Mouse (Mus musculus): ENCODE measurements around the gene Ush2a. TPM values are rescaled to one million over a fixed set of nuclear protein-coding genes. Genes with fewer than 3 reads are reported as not detected.

Ush2a gene
- polyA plus RNA-seq, 1 experiment, result not detected

DNA sequence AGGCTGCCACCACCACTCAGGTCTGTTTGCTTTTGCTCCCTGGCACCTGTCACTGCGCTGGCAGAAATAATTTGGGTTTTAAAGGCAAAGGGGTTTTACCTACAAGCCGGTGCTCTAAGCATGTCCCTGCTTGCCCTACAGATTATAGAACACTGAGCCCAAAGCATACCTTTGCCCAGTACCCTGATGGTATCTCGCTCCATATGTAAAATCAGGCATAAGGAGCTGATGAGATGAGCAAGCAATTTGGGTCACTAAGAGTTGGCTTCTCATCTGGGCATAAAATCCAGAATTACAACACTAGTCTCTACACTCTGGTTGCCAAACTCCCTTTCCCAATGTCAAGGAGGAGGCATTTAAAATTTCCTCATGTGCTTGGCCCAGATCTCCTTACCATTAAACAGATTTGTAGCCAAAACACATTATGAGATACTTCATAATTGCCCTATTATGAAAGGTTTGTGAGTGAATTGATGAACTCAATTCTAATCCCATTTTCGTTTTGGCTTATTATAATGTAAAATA lies 616.8 kb downstream of the Ush2a start:
- TF ChIP-seq POLR2AphosphoS2 (IDR thresholded peaks at IDR 0.05; ENCODE audit: insufficient read length, low read depth) (no peak), USF1 (IDR thresholded peaks at IDR 0.05; ENCODE audit: low read depth) (no peak), REST (IDR thresholded peaks at IDR 0.05; ENCODE audit: insufficient read depth, insufficient read length) (no peak), CEBPB (IDR thresholded peaks at IDR 0.05; ENCODE audit: insufficient read depth, poor library complexity, severe bottlenecking) (no peak), TCF3 (IDR thresholded peaks at IDR 0.05; ENCODE audit: insufficient read length, low read depth) (no peak), TCF12 (IDR thresholded peaks at IDR 0.05; ENCODE audit: insufficient read depth, poor library complexity, severe bottlenecking) (no peak)
- no peak overlapping the region for H3K4me2 ChIP-seq (ENCODE audit: low read depth)
- H3K4me3 ChIP-seq, result no peak overlapping the region
- H3K27me3 ChIP-seq (ENCODE audit: control insufficient read depth, insufficient read depth, insufficient read length), result no peaks in the 10 kb centered on the region
- H3K79me2 ChIP-seq (ENCODE audit: control insufficient read depth, insufficient read depth), result no peaks in the 10 kb centered on the region
- H3K36me3 ChIP-seq (ENCODE audit: control insufficient read depth, insufficient read depth), result no peaks in the 10 kb centered on the region
- no peak overlapping the region for H3ac ChIP-seq (ENCODE audit: control insufficient read depth, insufficient read length)

- Histone ChIP-seq H3K27me3 (ENCODE audit: control insufficient read depth, insufficient read depth, insufficient read length) (no peaks in the 10 kb centered on the region), H3K79me2 (ENCODE audit: control insufficient read depth, insufficient read depth) (no peaks in the 10 kb centered on the region), H3K4me3 (no peak overlapping the region), H3K36me3 (ENCODE audit: control insufficient read depth, insufficient read depth) (no peaks in the 10 kb centered on the region), H3K4me2 (ENCODE audit: low read depth) (no peak overlapping the region), H3ac (ENCODE audit: control insufficient read depth, insufficient read length) (no peak overlapping the region)
- no peak for TF ChIP-seq E2F4 (IDR thresholded peaks at IDR 0.05; ENCODE audit: insufficient read depth)
- TF ChIP-seq MYOG (IDR thresholded peaks at IDR 0.05; ENCODE audit: control insufficient read depth in 1 of 3, insufficient read depth in 1 of 3, insufficient read length in 2 of 3, low read depth in 2 of 3), result no peak
- no peak for TF ChIP-seq USF1 (IDR thresholded peaks at IDR 0.05; ENCODE audit: low read depth)
- TF ChIP-seq TCF3 (IDR thresholded peaks at IDR 0.05; ENCODE audit: insufficient read length, low read depth), result no peak
- no peak for TF ChIP-seq POLR2A (IDR thresholded peaks at IDR 0.05; ENCODE audit: insufficient read length, low read depth)
- no peak for TF ChIP-seq MAX (IDR thresholded peaks at IDR 0.05; ENCODE audit: low read depth)
- TF ChIP-seq REST (IDR thresholded peaks at IDR 0.05; ENCODE audit: insufficient read depth, insufficient read length), result no peak
- no peak for TF ChIP-seq MYOD1 (IDR thresholded peaks at IDR 0.05; ENCODE audit: control insufficient read depth in 1 of 3, insufficient read length in 2 of 3, low read depth in 2 of 3)
- no peak for TF ChIP-seq SRF (IDR thresholded peaks at IDR 0.05; ENCODE audit: control insufficient read depth, insufficient read length, low read depth)
- no peak for TF ChIP-seq TCF12 (IDR thresholded peaks at IDR 0.05; ENCODE audit: insufficient read depth, poor library complexity, severe bottlenecking)
Observed at GRCm38 (mm10) chr1:188896906-188897551, 635.2 kb downstream of the Ush2a start.

DNA sequence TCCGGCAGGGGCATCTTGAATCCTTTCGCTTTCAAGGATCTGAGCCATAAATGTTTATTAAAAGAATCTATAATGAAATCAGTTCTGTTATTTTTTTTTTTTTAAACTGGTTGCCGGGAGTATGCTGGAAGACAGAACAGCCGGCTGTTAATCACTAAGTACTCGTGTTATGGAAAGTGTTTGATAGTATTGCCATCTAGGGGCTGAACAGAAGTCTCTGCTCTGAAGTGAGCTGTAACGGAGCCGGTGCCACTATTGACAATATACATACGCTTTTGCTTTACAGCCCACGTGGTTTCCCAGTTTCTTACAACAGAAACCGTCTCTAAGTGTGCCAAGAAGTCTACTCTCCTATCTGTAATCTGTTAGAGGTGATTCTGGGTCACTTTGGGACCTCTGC lies 642.3 kb downstream of the Ush2a start:
- Histone ChIP-seq H3K79me2 (ENCODE audit: control insufficient read depth, insufficient read depth) (no peaks in the 10 kb centered on the region), H3K4me3 (no peak overlapping the region), H3ac (ENCODE audit: control insufficient read depth, insufficient read length) (no peak overlapping the region), H3K27me3 (ENCODE audit: control insufficient read depth, insufficient read depth, insufficient read length) (no peaks in the 10 kb centered on the region), H3K36me3 (ENCODE audit: control insufficient read depth, insufficient read depth) (no peaks in the 10 kb centered on the region), H3K4me2 (ENCODE audit: low read depth) (no peak overlapping the region)
- TF ChIP-seq E2F4 (IDR thresholded peaks at IDR 0.05; ENCODE audit: insufficient read depth) (no peak), MYOD1 (IDR thresholded peaks at IDR 0.05; ENCODE audit: control insufficient read depth in 1 of 3, insufficient read length in 2 of 3, low read depth in 2 of 3) (no peak), MAX (IDR thresholded peaks at IDR 0.05; ENCODE audit: low read depth) (no peak), POLR2A (IDR thresholded peaks at IDR 0.05; ENCODE audit: insufficient read length, low read depth) (no peak), USF1 (IDR thresholded peaks at IDR 0.05; ENCODE audit: low read depth) (no peak), TCF12 (IDR thresholded peaks at IDR 0.05; ENCODE audit: insufficient read depth, poor library complexity, severe bottlenecking) (no peak)

DNA sequence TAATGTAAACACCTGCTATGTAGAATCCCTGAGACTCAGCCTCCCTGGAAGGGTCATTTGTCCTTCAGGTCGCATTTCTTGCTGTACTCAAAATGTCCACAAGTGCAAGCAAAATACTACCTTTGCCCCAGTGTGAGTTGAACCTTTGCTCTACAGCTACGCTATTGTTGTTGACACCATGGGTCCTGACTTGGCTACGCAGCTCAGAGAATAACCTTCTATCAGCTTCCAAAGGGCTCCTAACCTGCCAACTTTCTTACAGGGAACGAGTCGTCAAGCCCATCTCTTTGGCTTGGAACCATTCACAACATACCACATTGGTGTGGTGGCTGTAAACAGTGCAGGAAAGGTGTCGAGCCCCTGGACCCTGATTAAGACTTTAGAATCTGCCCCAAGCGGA lies 644.4 kb downstream of the Ush2a start:
- no peak overlapping the region for H3K4me2 ChIP-seq (ENCODE audit: low read depth)
- H3K36me3 ChIP-seq (ENCODE audit: control insufficient read depth, insufficient read depth), result no peaks in the 10 kb centered on the region
- no peak overlapping the region for H3K4me3 ChIP-seq
- no peaks in the 10 kb centered on the region for H3K79me2 ChIP-seq (ENCODE audit: control insufficient read depth, insufficient read depth)
- TF ChIP-seq POLR2AphosphoS2 (IDR thresholded peaks at IDR 0.05; ENCODE audit: insufficient read length, low read depth), result no peak
- TF ChIP-seq MAX (IDR thresholded peaks at IDR 0.05; ENCODE audit: low read depth), result no peak
- no peak for TF ChIP-seq USF1 (IDR thresholded peaks at IDR 0.05; ENCODE audit: low read depth)
- no peak for TF ChIP-seq MYOD1 (IDR thresholded peaks at IDR 0.05; ENCODE audit: control insufficient read depth in 1 of 3, insufficient read length in 2 of 3, low read depth in 2 of 3)
- TF ChIP-seq SRF (IDR thresholded peaks at IDR 0.05; ENCODE audit: control insufficient read depth, insufficient read length, low read depth), result no peak
- TF ChIP-seq REST (IDR thresholded peaks at IDR 0.05; ENCODE audit: insufficient read depth, insufficient read length), result no peak
- TF ChIP-seq CEBPB (IDR thresholded peaks at IDR 0.05; ENCODE audit: insufficient read depth, poor library complexity, severe bottlenecking), result no peak
- H3K27me3 ChIP-seq (ENCODE audit: control insufficient read depth, insufficient read depth, insufficient read length), result no peaks in the 10 kb centered on the region
- H3ac ChIP-seq (ENCODE audit: control insufficient read depth, insufficient read length), result no peak overlapping the region

- H3K4me3 ChIP-seq, result no peak overlapping the region
- H3K79me2 ChIP-seq (ENCODE audit: control insufficient read depth, insufficient read depth), result no peaks in the 10 kb centered on the region
- no peaks in the 10 kb centered on the region for H3K27me3 ChIP-seq (ENCODE audit: control insufficient read depth, insufficient read depth, insufficient read length)
- H3K36me3 ChIP-seq (ENCODE audit: control insufficient read depth, insufficient read depth), result no peaks in the 10 kb centered on the region
- no peak overlapping the region for H3K4me2 ChIP-seq (ENCODE audit: low read depth)
- no peak overlapping the region for H3ac ChIP-seq (ENCODE audit: control insufficient read depth, insufficient read length)
- TF ChIP-seq REST (IDR thresholded peaks at IDR 0.05; ENCODE audit: insufficient read depth, insufficient read length) (no peak), SRF (IDR thresholded peaks at IDR 0.05; ENCODE audit: control insufficient read depth, insufficient read length, low read depth) (no peak)
Observed at GRCm38 (mm10) chr1:188910656-188911055, 648.8 kb downstream of the Ush2a start.

Data from myocyte (in vitro differentiated cells).